Mouse (Mus musculus) ovary, postnatal 10 days (tissue): ENCODE measurements around the gene 4930563M21Rik.
"Not testable (repeated sequence)": the region's sequence is repeated elsewhere in the genome, so short reads cannot be mapped to it uniquely, and the experiment has no call there.

Experiments
- DNase-seq: peaks from one replicate; pipeline ENCODE4 v3.0.0; 2022; ENCODE audit warnings: low spot score

The 4930563M21Rik gene

GRCm38 (mm10) chr9:56010450-56010849 is at the start of gene 4930563M21Rik:
Gene 4930563M21Rik (minus strand): TSS chr9:56010550.
- DNase-seq, result no peak

- DNase-seq, result no peak
Measured at GRCm38 (mm10) chr9:56056147-56056546, 45.8 kb upstream of the 4930563M21Rik start.

GRCm38 (mm10) chr9:56053796-56054195 is 43.4 kb upstream of the 4930563M21Rik start:
- DNase-seq, result no peak

- DNase-seq, result no peak
Measured at GRCm38 (mm10) chr9:56042181-56042621, 31.9 kb upstream of the 4930563M21Rik start.

DNA sequence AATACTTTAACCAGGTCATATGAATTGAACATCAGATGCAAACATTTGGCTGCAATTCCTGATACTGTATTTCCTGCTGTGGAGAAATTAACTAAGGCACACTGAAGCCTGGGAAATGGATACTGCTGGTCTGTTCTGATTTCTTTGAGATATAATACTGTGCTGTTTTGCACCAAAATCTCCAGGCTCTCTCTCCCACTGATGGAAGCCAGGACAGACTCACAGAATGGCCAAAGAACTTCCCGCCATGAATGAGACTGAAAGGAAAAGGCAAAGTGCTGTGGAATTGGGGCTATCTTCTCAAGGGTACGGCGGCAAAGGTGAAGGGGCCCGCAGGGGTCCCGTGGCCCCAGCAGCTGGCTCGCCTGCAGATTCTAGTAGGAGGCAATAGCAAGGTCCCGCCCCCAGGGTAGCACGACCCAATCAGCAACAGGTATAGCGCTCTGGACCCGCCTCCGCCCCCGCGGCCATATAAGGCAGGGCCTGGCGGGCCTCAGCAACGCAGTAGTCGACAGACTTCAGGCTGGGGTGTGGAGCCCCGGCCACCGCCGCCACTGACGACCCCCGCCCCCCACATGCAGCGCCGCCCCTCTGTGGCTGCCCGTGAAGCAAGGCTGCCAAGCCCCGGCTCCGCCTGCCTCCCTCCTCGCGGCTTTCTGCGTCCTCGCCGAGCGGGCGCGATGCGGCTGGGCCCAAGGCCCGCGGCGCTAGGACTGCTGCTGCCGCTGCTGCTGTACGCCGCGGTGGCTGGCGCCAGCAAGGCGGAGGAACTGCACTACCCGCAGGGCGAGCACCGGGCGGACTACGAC is 31.2 kb upstream of the 4930563M21Rik start, which contains the start of gene Rcn2:
Gene Rcn2 (plus strand): TSS at position 474 of the 809 bp plus-strand sequence.
- DNase-seq, result peak; percentile 95

DNA sequence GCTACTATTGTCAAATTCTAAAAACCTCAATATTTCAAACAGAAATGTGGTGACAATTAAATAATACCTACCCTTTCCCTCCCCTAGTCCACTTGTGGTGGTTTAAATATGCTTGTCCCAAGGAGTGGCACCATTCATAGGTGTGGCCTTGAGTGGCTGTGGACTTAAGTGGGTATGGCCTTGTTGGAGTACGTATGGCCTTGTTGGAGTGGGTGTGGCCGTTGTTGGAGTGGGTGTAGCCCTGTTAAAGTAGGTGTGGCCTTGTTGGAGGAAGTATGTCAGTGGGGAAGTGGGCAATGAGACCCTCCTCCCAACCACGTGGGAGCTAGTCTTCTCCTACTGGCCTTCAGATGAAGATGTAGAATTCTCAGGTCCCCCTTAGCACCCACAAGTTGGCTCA is 21.9 kb upstream of the 4930563M21Rik start:
- DNase-seq, result no peak

- DNase-seq, result no peak
Measured at GRCm38 (mm10) chr9:56027292-56027691, 16.9 kb upstream of the 4930563M21Rik start.

DNA sequence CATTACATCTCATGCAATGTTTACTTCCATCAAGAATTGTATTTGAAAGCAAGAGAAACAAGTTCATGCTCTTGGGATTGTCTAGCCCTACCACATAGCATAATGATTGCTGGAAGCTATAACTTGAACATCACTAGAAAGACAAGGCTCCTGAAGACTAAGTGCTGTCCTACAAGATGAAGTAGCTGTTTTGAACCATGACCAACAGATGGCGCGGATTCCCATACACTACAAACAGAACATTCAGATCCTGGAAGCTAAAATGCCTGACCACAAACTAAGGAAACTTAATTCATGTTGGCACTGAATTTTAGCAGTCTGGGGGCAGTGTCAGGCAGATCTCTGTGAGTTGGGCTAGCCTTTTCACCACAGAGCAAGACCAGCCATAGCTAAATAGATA is 14.4 kb upstream of the 4930563M21Rik start:
- DNase-seq, result no peak

GRCm38 (mm10) chr9:56004679-56005078 is 5.7 kb downstream of the 4930563M21Rik start:
- not testable (repeated sequence) for DNase-seq

DNA sequence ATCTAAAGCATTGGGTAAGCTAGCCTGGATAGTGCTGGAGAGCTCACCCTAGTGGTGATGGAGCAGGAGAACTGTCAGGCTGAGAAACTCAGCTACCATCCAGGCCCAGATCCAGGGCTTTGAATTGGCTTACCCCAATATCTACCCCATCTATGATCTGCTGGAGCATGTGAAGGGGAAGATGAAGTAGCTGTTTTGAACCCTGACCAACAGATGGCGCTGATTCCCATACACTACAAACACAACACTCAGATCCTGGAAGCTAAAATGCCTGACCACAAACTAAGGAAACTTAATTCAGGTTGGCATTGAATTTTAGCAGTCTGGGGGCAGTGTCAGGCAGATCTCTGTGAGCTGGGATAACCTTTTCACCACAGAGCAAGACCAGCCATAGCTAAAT is 63.5 kb downstream of the 4930563M21Rik start:
- DNase-seq, result no peak

GRCm38 (mm10) chr9:55941356-55941755 is 69.0 kb downstream of the 4930563M21Rik start:
- DNase-seq, result no peak

- DNase-seq, result no peak
Measured at GRCm38 (mm10) chr9:55938618-55938985, 71.7 kb downstream of the 4930563M21Rik start.

DNA sequence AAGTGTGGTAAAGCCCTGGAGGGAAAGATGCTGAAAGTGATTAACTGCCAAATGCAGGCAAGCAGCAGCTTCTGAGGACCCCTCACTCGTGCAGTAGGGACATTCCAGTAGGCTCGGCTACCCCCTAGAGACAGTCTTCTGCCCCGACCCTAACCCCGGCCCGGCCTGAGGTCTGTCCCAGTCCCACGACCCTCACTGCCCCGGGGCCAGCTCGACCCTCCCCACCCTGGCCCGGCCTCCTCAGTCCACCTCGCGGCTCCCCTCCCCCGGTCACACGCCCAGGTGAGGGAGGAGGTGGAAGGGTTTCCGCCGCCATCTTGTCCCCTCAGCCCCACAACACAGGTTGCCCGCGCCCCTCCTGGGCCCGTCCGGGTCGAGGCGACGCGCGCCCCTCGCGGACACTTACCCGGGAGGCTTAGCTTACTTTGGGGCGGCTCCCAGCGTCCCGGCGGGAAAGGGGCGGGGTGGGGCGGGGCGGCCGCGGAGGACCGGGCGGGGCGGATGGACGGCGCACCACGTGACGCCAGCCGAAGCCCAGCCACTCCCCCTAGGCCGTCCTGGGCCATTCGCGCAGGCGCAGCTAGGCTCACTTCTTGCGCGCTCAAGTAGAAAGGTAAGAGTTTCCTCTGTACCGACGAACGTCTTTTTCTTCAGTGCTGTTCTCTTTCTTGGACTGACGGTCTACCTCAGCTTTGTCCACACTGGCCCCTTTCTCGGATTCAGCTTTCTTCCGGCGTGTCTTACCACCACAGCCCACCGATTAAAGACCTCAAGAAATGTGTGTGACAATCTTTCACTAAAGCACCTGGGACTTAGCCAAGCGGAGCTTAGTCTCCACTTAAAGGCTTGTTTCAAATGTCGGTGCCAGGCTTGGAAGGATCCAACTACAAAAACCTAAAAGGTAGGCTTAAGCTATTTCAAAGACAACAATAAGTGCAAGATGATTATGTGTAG is 72.4 kb downstream of the 4930563M21Rik start, which contains the start of gene Scaper:
Gene Scaper (minus strand): TSS at position 456 of the 954 bp plus-strand sequence.
- peak; percentile 62 for DNase-seq

- no peak for DNase-seq
Measured at GRCm38 (mm10) chr9:55937224-55937663, 73.1 kb downstream of the 4930563M21Rik start.

GRCm38 (mm10) chr9:55932482-55932881 is 77.9 kb downstream of the 4930563M21Rik start:
- DNase-seq, result no peak

GRCm38 (mm10) chr9:55918579-55918978 is 91.8 kb downstream of the 4930563M21Rik start:
- no peak for DNase-seq

DNA sequence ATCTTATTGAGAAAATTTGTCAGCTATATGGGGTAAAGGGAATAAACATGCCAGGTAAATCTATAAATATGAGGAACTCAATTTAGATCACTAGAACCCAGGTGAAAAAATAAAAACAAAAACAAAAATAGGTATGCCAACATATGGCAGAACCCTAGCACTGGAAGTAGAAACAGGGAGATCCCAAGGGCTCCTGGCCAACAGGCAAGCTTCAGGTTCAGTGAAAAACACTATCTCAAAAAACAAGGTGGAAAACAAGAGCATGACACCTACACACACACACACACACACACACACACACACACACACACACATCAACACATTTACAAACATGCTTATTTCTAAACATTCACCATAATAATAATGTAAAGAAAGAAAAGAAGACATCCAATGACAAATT is 93.6 kb downstream of the 4930563M21Rik start:
- no peak for DNase-seq
